Mouse (Mus musculus): ENCODE results near the gene Ssh1. TPM values are rescaled to one million over a fixed set of nuclear protein-coding genes. Genes with fewer than 3 reads are reported as not detected.
A peak's percentile ranks its signal among the peaks of the same experiment; 100 is the strongest.

Ssh1 gene
- total RNA-seq (2021) = 10 to 100 TPM; 23.8 to 25.2 TPM
- long read RNA-seq, experiment 1, partial matches to known transcripts = 7 of 14 reads
- long read RNA-seq, experiment 1, other reads (novel, unspliced or antisense) = 7 of 14 reads
- long read RNA-seq, experiment 2, partial matches to known transcripts = 5 of 15 reads
- long read RNA-seq, experiment 2, other reads (novel, unspliced or antisense) = 10 of 15 reads

DNA sequence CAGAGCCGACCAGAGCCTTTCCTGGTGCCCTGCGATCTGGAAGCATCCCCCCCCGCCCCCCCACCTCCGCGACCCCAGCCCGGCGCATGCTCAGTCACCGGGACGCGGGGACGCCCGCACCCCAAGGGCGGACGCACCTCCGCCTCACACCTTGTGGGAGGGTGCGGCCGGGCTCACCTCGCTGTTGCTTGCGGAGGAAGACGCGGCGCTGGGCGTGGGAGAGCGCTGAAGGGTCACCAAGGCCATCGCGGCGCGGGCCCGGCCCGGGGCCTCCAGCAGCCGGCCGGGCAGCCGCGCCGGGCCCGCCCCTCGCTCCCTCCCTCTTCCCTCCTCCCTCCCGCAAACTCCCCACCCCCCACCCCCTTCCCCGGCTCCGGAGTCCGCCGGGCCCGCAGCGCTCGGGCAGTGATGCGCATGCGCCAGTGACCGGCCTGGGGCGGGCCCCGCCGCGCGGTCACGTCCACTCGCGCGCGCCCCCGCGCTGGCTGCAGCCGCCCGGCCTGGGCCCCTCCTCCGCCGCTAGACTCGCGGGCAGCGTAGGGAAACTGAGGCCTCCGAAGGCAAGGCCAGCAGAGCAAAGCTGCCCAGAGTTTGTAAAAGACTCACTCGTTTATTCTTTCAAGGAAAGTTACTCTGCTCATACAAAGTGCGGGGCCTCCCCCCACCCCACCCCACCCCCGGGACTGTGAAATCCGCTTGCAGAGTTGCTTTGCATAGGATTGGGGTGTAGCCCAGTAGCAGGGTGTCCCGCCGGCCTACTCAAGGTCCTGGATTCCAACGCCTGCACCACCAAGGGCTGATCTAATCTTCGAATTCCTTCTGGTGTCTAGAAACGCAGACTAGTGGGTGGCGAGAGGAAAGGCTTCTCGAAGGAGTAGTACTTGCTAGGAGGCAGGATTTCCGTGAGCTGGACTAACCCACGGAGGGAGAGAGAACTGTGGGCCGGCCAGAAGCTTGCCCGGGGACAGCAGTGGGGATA, at the start of gene Ssh1:
Ssh1 (minus strand) TSS at position 408 of the 979 bp plus-strand sequence.
- DNase-seq (ENCODE audit: low spot score in 2 of 2) = peak; percentile 84 to 87

- DNase-seq (ENCODE audit: low spot score in 2 of 2) = no peak
Observed at GRCm38 (mm10) chr5:114041327-114041930, 47.7 kb upstream of the Ssh1 start.

- no peak for DNase-seq (ENCODE audit: low spot score in 2 of 2)
Observed at GRCm38 (mm10) chr5:114040911-114041310, 47.2 kb upstream of the Ssh1 start.

- DNase-seq (ENCODE audit: low spot score in 2 of 2) = no peak
Observed at GRCm38 (mm10) chr5:114040508-114040907, 46.8 kb upstream of the Ssh1 start.

- DNase-seq (ENCODE audit: low spot score in 2 of 2) = no peak
Observed at GRCm38 (mm10) chr5:114035111-114035510, 41.4 kb upstream of the Ssh1 start.

- DNase-seq (ENCODE audit: low spot score in 2 of 2) = no peak
Observed at GRCm38 (mm10) chr5:114034393-114034792, 40.7 kb upstream of the Ssh1 start.

DNA sequence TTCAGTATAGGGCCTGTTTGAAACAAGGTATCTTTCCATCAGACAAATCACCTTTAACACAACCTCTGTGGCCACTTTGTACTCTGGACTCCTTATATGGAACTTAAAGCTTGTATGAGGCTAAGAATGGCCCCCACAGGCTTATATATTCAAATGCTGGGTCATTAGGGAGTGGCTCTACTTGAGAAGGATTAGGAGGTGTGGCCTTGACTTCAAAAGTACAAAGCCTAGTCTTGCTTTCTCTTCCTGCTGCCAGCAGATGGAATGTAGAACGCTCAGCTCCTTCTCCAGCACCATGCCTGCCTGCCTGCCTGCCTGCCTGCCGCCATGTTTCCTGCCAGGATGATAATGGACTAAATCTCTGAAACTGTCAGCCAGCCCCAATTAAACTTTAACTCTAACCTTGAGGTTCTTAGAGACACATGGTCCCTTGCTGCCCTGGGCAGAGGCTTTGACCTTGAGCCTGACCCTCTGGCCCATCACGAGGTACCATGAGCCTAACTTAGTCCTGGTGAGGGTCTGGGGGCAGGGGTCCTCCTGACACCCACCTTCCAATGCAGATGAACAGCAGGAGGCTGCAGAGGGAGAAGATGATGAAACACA, 38.6 kb upstream of the Ssh1 start:
- DNase-seq (ENCODE audit: low spot score in 2 of 2) = no peak

GRCm38 (mm10) chr5:114030652-114031051, 37.0 kb upstream of the Ssh1 start:
- DNase-seq (ENCODE audit: low spot score in 2 of 2) = no peak

DNA sequence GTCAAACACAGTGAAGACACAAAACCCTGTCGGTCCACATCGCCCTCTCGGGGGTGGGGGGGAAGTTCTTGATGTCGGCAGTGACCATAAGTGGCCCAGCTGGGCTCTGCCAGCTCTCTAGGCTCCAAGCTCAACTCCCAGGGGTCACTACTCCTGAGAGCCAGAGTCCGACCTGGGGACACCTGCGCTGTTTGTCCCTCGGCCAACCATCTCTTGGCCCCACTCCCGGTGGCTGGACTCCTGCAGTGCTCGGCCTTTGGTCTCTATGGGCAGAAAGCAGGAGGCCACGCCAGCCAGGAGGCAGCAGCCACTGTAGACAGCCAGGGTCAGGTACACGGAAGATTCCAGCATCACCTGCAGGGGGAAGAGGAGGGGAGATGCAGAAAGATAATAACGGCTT, 34.4 kb upstream of the Ssh1 start:
- DNase-seq (ENCODE audit: low spot score in 2 of 2) = no peak

DNA sequence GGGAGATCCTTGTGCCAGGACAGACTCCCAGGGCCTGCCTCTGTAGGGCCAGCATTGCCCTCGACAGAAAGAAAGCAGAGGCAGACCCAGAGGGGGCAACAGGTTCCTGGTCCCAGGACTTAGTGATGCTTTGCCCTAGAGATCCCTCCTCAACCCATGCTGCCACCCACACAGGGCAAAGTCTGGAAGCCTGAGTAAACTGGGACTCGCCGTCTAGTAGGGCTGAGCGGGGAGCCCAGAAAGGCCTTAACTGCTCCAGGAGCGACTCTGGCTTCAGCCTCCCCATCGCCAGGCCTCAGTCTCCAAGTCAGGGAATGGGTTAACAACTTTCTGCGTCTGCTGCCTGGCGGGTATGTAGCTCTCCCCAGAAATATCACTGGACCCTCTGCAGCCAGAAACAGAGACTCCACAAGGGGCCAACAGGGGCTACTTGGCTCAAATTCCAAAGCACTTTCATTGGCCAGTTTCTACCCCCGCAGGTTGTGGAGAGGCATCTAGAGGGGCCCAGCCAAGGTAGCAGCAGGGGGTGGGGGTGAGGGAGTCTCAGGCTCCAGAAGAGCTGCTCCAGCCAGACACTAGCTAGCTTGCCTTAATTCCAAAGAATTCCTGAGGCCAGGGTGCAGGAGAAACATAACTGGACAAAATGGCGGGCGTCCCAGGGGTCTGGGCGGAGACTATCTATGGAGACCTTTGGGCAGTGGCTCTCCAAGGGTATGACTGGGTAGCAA, 33.7 kb upstream of the Ssh1 start:
- DNase-seq (ENCODE audit: low spot score in 2 of 2) = no peak

DNA sequence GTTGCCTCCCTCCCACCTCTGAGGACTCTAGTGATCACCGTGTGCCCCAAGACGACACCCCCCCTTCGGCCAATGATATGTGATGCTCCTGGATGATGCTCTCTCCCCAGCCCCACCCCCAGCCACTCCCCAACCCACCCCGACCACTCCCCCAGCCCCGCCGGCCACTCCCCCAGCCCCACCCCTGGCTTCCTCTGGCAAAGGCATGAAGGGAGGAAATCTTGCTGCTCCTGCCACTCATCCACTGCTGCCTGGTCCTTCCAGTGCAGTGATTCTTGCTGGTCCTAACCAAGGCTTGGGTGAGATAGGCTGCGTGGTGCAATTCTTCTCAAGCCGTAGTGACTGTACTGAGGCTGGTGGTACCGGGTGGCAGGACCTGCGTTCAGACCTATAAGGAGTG, 31.2 kb upstream of the Ssh1 start:
- DNase-seq (ENCODE audit: low spot score in 2 of 2) = no peak

DNA sequence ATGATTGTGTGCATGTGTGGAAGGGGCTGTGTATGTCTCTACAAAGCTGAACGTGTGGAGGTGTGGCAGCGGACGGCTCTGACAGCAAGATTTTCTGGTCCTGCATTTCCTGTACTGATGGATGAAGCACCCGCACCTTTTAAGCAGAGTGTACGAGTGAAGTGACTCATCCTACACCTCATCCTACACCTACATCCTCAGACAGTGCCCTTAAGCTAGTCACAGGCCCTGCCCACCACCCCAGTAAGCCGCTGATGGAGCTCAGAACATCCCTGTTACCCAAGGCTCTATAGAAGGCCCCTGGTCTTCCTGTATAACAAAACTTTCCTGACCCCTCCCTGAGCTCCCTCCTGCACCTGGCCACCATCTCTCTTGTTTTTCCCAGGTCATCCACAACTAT, 30.7 kb upstream of the Ssh1 start:
- no peak for DNase-seq (ENCODE audit: low spot score in 2 of 2)

- DNase-seq (ENCODE audit: low spot score in 2 of 2) = no peak
Observed at GRCm38 (mm10) chr5:114015121-114015520, 21.4 kb upstream of the Ssh1 start.

DNA sequence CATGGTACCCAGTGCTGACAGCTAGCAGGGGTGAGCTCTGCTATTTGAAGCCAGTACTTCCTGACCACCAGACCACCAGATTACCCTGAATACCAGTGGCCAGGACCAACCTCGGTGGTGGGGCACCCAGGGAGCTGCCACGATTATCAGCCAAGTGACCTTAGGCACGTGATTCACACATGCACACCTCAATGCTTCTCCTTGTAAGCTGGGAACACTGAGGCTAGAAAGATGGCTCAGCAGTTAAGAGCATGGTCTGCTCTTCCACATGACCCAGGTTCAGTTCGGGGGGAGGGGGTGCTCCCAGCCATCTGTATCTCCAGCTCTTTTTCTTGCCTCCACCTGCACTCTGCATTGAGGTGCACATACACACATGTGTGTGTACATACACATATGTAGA, 15.4 kb upstream of the Ssh1 start:
- DNase-seq (ENCODE audit: low spot score in 2 of 2) = no peak

GRCm38 (mm10) chr5:114007753-114008453, 14.2 kb upstream of the Ssh1 start:
- no peak for DNase-seq (ENCODE audit: low spot score in 2 of 2)

- no peak for DNase-seq (ENCODE audit: low spot score in 2 of 2)
Observed at GRCm38 (mm10) chr5:114006974-114007373, 13.3 kb upstream of the Ssh1 start.

DNA sequence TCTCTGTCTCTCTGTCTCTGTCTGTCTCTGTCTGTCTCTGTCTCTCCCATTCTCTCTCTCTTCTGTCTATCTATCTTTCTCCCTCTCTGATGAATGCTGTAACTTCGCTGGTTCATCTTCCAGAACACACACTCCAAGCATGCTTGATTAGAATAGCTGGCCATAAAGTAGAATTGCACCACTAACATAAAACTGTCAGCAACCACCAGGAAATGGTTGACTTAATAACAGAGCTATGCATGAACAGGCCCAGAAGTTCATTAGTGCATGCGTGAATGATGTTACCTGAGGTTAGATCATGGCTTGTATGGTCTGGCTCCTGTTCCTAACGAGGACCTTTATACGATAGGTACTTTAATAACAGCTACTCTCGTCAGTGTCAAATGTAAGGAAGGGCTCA, 11.4 kb upstream of the Ssh1 start:
- DNase-seq (ENCODE audit: low spot score in 2 of 2) = no peak

GRCm38 (mm10) chr5:114004573-114004972, 10.9 kb upstream of the Ssh1 start:
- DNase-seq (ENCODE audit: low spot score in 2 of 2) = no peak

DNA sequence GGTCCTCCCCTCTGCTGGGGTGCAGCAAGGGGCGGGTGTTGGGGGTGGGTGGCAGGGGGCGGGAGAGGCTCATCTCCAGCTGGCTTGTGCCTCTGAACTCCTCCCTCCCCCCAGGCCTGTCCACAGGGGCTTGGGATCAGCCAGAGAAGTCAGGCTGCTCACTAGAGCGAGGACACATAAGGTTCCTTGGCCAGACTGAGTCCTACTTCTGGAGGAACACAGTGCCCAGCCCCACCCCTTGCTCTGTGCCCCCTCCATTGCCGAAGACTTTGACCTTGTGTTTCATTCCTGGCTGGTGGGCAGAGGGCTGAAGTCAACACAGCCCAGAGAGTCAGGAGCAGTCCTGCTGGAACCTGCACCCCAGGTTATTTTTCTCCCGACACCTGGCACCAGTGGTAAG, 9.8 kb upstream of the Ssh1 start, which contains the start of gene Dao:
Dao (plus strand) TSS at position 162 of the 400 bp plus-strand sequence.
- no peak for DNase-seq (ENCODE audit: low spot score in 2 of 2)

DNA sequence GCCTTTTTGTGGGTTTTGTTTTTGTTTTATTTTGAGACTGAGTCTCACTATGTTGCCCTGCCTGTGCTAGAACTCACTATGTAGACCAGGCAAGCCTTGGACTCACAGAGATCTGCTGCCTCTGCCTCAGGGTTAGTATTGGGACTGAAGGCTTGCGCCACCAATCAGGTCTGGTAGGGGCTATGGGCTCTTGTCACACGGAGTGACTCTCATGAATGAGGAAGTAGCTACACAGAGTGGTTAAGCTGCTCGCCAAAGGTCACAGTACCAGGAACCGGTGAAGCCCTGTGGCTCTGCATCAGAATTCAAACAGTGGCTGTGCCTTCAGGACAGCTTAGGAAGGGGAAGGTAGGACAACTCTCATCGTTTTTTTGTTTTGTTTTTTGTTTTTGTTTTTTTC, 5.7 kb upstream of the Ssh1 start:
- no peak for DNase-seq (ENCODE audit: low spot score in 2 of 2)
